Mouse (Mus musculus): ENCODE measurements around the gene Akna. TPM values are rescaled to one million over a fixed set of nuclear protein-coding genes. Genes with fewer than 3 reads are reported as not detected.

The Akna gene
- total and polyA plus RNA-seq, 2 experiments from 2014 or later: 3.8 to 6.1 TPM

GRCm38 (mm10) chr4:63356981-63357570 lies 46.1 kb downstream of the Akna start:
- no peak for TF ChIP-seq CTCF (IDR thresholded peaks at IDR 0.05; ENCODE audit: low read depth)
- no peaks in the 10 kb centered on the region for H3K36me3 ChIP-seq (ENCODE audit: insufficient read depth)
- no peak overlapping the region for H3K4me3 ChIP-seq (ENCODE audit: low read depth, low read length)
- no peak overlapping the region for H3K27ac ChIP-seq (ENCODE audit: low read depth, low read length)
- no peaks in the 10 kb centered on the region for H3K4me1 ChIP-seq (ENCODE audit: insufficient read depth)
- H3K4me2 ChIP-seq (ENCODE audit: low read depth): no peak overlapping the region
- no peaks in the 10 kb centered on the region for H3K27me3 ChIP-seq (ENCODE audit: insufficient read depth, low read length)
- DNase-seq: no peak
- H3K9me3 ChIP-seq (ENCODE audit: low read length): no peaks in the 10 kb centered on the region
- H3K9ac ChIP-seq: no peak overlapping the region
- WGBS: 71% methylated on average over 2 of the region's 2 CpGs
- ATAC-seq: no peak

GRCm38 (mm10) chr4:63355877-63356665 lies 47.1 kb downstream of the Akna start, which contains the start of gene Orm3:
Orm3 (plus strand) TSS chr4:63356162.
- WGBS: 77% methylated on average over 4 of the region's 4 CpGs
- Histone ChIP-seq H3K9me3 (ENCODE audit: low read length) (no peaks in the 10 kb centered on the region), H3K27me3 (ENCODE audit: insufficient read depth, low read length) (no peaks in the 10 kb centered on the region), H3K4me3 (ENCODE audit: low read depth, low read length) (no peak within 1 kb of the TSS), H3K36me3 (ENCODE audit: insufficient read depth) (no peaks in the 10 kb centered on the region), H3K4me1 (ENCODE audit: insufficient read depth) (no peaks in the 10 kb centered on the region), H3K27ac (ENCODE audit: low read depth, low read length) (no peak within 1 kb of the TSS), H3K4me2 (ENCODE audit: low read depth) (no peak within 1 kb of the TSS), H3K9ac (no peak within 1 kb of the TSS)
- no peak for TF ChIP-seq CTCF (IDR thresholded peaks at IDR 0.05; ENCODE audit: low read depth)
- ATAC-seq: no peak
- no peak for DNase-seq

GRCm38 (mm10) chr4:63348524-63348923 lies 54.6 kb downstream of the Akna start:
- Histone ChIP-seq H3K36me3 (ENCODE audit: insufficient read depth) (no peaks in the 10 kb centered on the region), H3K4me1 (ENCODE audit: insufficient read depth) (no peaks in the 10 kb centered on the region), H3K9me3 (ENCODE audit: low read length) (no peaks in the 10 kb centered on the region), H3K9ac (no peak overlapping the region), H3K27ac (ENCODE audit: low read depth, low read length) (no peak overlapping the region), H3K27me3 (ENCODE audit: insufficient read depth, low read length) (no peaks in the 10 kb centered on the region), H3K4me2 (ENCODE audit: low read depth) (no peak overlapping the region), H3K4me3 (ENCODE audit: low read depth, low read length) (no peak overlapping the region)
- 71% methylated on average over 6 of the region's 6 CpGs for WGBS
- DNase-seq (no peak), ATAC-seq (no peak)
- TF ChIP-seq CTCF (IDR thresholded peaks at IDR 0.05; ENCODE audit: low read depth): no peak

- Histone ChIP-seq H3K4me1 (ENCODE audit: insufficient read depth) (no peaks in the 10 kb centered on the region), H3K9me3 (ENCODE audit: low read length) (no peaks in the 10 kb centered on the region), H3K9ac (no peak overlapping the region), H3K36me3 (ENCODE audit: insufficient read depth) (no peaks in the 10 kb centered on the region), H3K4me2 (ENCODE audit: low read depth) (no peak overlapping the region), H3K27ac (ENCODE audit: low read depth, low read length) (no peak overlapping the region), H3K27me3 (ENCODE audit: insufficient read depth, low read length) (no peaks in the 10 kb centered on the region), H3K4me3 (ENCODE audit: low read depth, low read length) (no peak overlapping the region)
- ATAC-seq: no peak
- WGBS: 90% methylated on average over 4 of the region's 4 CpGs
- no peak for TF ChIP-seq CTCF (IDR thresholded peaks at IDR 0.05; ENCODE audit: low read depth)
- DNase-seq: no peak
These were observed 56.5 kb downstream of the Akna start for GRCm38 (mm10) chr4:63346659-63347058.

- Histone ChIP-seq H3K27me3 (ENCODE audit: insufficient read depth, low read length) (no peaks in the 10 kb centered on the region), H3K4me3 (ENCODE audit: low read depth, low read length) (no peak overlapping the region), H3K27ac (ENCODE audit: low read depth, low read length) (no peak overlapping the region), H3K4me1 (ENCODE audit: insufficient read depth) (no peaks in the 10 kb centered on the region), H3K9ac (no peak overlapping the region), H3K36me3 (ENCODE audit: insufficient read depth) (no peaks in the 10 kb centered on the region), H3K4me2 (ENCODE audit: low read depth) (no peak overlapping the region), H3K9me3 (ENCODE audit: low read length) (no peaks in the 10 kb centered on the region)
- DNase-seq (no peak), ATAC-seq (no peak)
- TF ChIP-seq CTCF (IDR thresholded peaks at IDR 0.05; ENCODE audit: low read depth): no peak
These were observed 57.9 kb downstream of the Akna start for GRCm38 (mm10) chr4:63345261-63345660.

GRCm38 (mm10) chr4:63344295-63344694 lies 58.9 kb downstream of the Akna start, which contains the start of gene Orm1:
Orm1 (plus strand) TSS chr4:63344560.
- H3K4me2 ChIP-seq (ENCODE audit: low read depth): no peak within 1 kb of the TSS
- H3K9ac ChIP-seq: no peak within 1 kb of the TSS
- H3K27me3 ChIP-seq (ENCODE audit: insufficient read depth, low read length): no peaks in the 10 kb centered on the region
- WGBS: 90% methylated on average over 8 of the region's 8 CpGs
- DNase-seq (no peak), ATAC-seq (no peak)
- H3K36me3 ChIP-seq (ENCODE audit: insufficient read depth): no peaks in the 10 kb centered on the region
- H3K4me3 ChIP-seq (ENCODE audit: low read depth, low read length): no peak within 1 kb of the TSS
- no peaks in the 10 kb centered on the region for H3K9me3 ChIP-seq (ENCODE audit: low read length)
- no peaks in the 10 kb centered on the region for H3K4me1 ChIP-seq (ENCODE audit: insufficient read depth)
- no peak for TF ChIP-seq CTCF (IDR thresholded peaks at IDR 0.05; ENCODE audit: low read depth)
- no peak within 1 kb of the TSS for H3K27ac ChIP-seq (ENCODE audit: low read depth, low read length)

- H3K27ac ChIP-seq (ENCODE audit: low read depth, low read length): no peak overlapping the region
These were observed 59.5 kb downstream of the Akna start for GRCm38 (mm10) chr4:63343608-63344007.

More at GRCm38 (mm10) chr4:63343608-63344007, 59.5 kb downstream of the Akna start:
- H3K36me3 ChIP-seq (ENCODE audit: insufficient read depth): no peaks in the 10 kb centered on the region
- 74% methylated on average over 3 of the region's 3 CpGs for WGBS
- no peak overlapping the region for H3K4me2 ChIP-seq (ENCODE audit: low read depth)
- H3K9me3 ChIP-seq (ENCODE audit: low read length): no peaks in the 10 kb centered on the region
- no peaks in the 10 kb centered on the region for H3K4me1 ChIP-seq (ENCODE audit: insufficient read depth)
- no peak overlapping the region for H3K9ac ChIP-seq
- no peaks in the 10 kb centered on the region for H3K27me3 ChIP-seq (ENCODE audit: insufficient read depth, low read length)
- ATAC-seq (no peak), DNase-seq (no peak)
- no peak for TF ChIP-seq CTCF (IDR thresholded peaks at IDR 0.05; ENCODE audit: low read depth)
- no peak overlapping the region for H3K4me3 ChIP-seq (ENCODE audit: low read depth, low read length)
